Mouse (Mus musculus) liver, adult 2 months (tissue): ENCODE results near the gene Nucks1. TPM values are rescaled to one million over a fixed set of nuclear protein-coding genes. Genes with fewer than 3 reads are reported as not detected.
A peak's percentile ranks its signal among the peaks of the same experiment; 100 is the strongest.

Experiments used
- DNase-seq: peaks from one replicate; pipeline ENCODE4 v3.0.0-alpha.2; 2011; ENCODE audit warnings: low read depth, low spot score; ENCODE audit errors: extremely low read depth
- H3K27ac ChIP-seq: fragments of 200-500 bp; replicated peaks from 2 replicates; pipeline ENCODE4 v1.5.1; 2012; ENCODE audit warnings: low read depth, mild to moderate bottlenecking, control low read depth, inconsistent platforms, low read length; ENCODE audit not compliant: insufficient read depth
- H3K27me3 ChIP-seq: fragments of 200-500 bp; 2 replicates; pipeline ENCODE4 v1.6.1; 2012; ENCODE audit warnings: mild to moderate bottlenecking, moderate library complexity, low read length, inconsistent platforms; ENCODE audit not compliant: control insufficient read depth, insufficient read depth
- H3K36me3 ChIP-seq: fragments of 200-500 bp; 2 replicates; pipeline ENCODE4 v1.6.1; 2012; ENCODE audit warnings: low read length, inconsistent platforms; ENCODE audit not compliant: control insufficient read depth, insufficient read depth
- H3K4me1 ChIP-seq: fragments of 200-500 bp; 2 replicates; pipeline ENCODE4 v1.6.1; 2011; ENCODE audit warnings: low read length; ENCODE audit not compliant: control insufficient read depth, insufficient read depth
- H3K4me3 ChIP-seq: fragments of 200-500 bp; 2 replicates; pipeline ENCODE4 v1.5.1; 2011; ENCODE audit warnings: low read depth, mild to moderate bottlenecking, control low read depth, low read length, moderate library complexity; ENCODE audit not compliant: insufficient read depth
- H3K79me2 ChIP-seq: fragments of 200-500 bp; 2 replicates; pipeline ENCODE4 v1.6.1; 2012; ENCODE audit warnings: inconsistent platforms, mild to moderate bottlenecking, low read length, moderate library complexity; ENCODE audit not compliant: control insufficient read depth, insufficient read depth
- H3K9ac ChIP-seq: fragments of 200-500 bp; 2 replicates; pipeline ENCODE4 v1.6.1; 2012; ENCODE audit warnings: low read depth, mild to moderate bottlenecking, control low read depth, inconsistent platforms, low read length
- CTCF ChIP-seq: fragments of 200-500 bp; IDR thresholded peaks from 2 replicates; pipeline ENCODE4 v1.5.1; 2011; ENCODE audit warnings: low read depth, low read length, control low read depth
- POLR2A ChIP-seq: fragments of 200-500 bp; IDR thresholded peaks from 2 replicates; pipeline ENCODE4 v1.6.1; 2011; ENCODE audit warnings: low read length, control low read depth; ENCODE audit not compliant: insufficient read depth; ENCODE audit errors: extremely low read depth
- WGBS: fragments of 180-500 bp; shearing (Covaris S2); methylation state at CpG from one replicate; pipeline ENCODE4 v1.1.7; 2018; 5-methylcytosine and 5-hydroxymethylcytosine counted together
- polyA plus RNA-seq: library from polyadenylated mRNA; depleted of rRNA; stranded (reverse); fragments of >200 nt; gene quantifications from 2 replicates; pipeline ENCODE4 v1.2.3, GENCODE M21; 2012
- total RNA-seq: library from RNA; depleted of rRNA; stranded (reverse); fragments of >200 nt; gene quantifications from 2 replicates; pipeline ENCODE4 v1.2.3, GENCODE M21; 2014

The Nucks1 gene
- total and polyA plus RNA-seq, 2 experiments = 5.1 to 52.5 TPM

DNA sequence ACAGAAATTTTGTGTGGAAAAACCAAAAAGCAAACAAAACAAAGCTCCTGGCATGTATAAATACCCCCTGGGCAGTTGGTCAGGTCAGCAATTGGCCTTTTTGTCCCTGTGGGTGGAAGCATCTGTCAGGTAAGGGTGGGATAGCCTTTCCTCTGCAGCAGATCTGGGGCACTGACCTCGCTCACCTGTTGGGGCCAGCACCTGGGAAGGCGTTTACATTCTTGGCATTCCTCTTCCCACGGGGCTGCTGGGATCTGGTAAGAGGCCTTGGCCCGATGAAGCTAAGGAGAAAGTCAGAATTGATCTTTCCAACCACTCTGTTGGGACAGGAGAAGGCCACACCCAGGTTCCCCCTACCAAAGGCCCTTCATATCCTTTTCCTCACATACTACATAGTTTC lies 59.5 kb downstream of the Nucks1 start:
- no peaks in the 10 kb centered on the region for H3K27me3 ChIP-seq
- peak; percentile 80 for DNase-seq
- H3K4me3 ChIP-seq = no peak overlapping the region
- TF ChIP-seq POLR2A (no peak), CTCF (no peak)
- H3K36me3 ChIP-seq = no peaks in the 10 kb centered on the region
- peak overlapping the region; percentile 99 for H3K27ac ChIP-seq
- peaks cover 46% of the 10 kb centered on the region for H3K4me1 ChIP-seq
- peak overlapping the region; percentile 41; the same call in 1 of the 2 replicates for H3K9ac ChIP-seq
- peaks cover 40% of the 10 kb centered on the region; the same call in 1 of the 2 replicates for H3K79me2 ChIP-seq
- WGBS = 21% methylated on average over 4 of the region's 4 CpGs

DNA sequence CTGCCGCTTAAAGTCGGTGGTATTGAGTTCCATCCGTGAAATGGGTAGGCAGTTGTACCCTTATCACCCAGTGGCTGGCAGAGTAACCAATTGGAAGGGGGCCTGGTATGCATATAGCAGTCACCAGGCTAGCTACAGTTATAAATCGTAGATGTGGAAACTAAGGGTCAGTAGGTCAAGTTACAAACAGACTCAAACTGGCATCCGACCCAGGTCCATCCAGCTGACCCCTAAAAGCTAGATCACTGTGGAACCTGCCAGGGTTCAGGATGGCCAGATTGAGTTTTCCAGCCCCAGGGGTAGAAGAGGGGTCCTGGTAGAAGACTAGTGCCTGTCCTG lies 60.0 kb downstream of the Nucks1 start:
- H3K4me3 ChIP-seq = peak overlapping the region; percentile 73

DNA sequence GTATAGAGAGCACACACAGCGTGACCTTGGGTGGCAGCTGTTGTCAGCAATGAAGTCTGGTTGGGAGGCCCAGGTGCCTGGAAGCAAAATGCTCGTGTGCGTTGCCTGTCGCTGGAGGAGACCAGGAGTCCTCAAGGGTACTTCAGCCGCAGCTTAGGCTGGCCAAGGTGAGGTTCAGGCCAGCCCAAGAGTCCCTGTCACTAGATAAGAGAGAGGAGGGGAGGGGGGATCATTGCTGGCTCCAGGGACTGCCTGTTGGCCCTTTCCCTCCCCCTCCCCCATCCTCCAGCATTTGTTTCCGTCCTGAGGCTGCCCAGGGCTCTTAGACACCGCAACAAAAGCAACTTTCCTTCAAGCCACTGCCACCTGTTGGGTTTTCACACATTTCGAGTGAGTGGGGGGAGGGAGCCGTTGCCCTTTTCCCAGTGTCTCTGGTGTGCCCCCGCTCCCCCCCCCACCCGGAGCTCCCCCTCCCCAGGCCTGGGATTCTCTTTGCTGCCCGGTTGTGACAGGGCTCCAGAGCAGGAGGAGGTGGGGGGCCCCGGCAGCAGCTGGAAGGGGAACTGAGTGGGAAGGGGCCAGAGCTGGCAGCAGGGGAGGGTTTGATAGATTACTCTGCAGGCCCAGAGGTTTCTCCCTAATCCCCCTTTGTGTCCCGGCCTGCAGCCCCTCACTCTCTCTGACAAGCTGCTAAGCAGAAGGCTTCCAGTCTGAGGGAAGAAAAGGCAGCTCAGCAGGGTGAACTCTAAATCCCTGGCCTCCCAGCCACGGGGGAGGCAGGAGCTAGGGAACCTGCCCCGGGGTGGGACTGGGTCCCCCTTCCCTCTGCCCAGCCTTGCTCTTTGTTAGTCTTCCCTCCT lies 60.6 kb downstream of the Nucks1 start:
- H3K9ac ChIP-seq = peak overlapping the region; percentile 88
- WGBS = 11% methylated on average over 16 of the region's 16 CpGs
- H3K4me1 ChIP-seq = peaks cover 47% of the 10 kb centered on the region
- no peaks in the 10 kb centered on the region for H3K36me3 ChIP-seq
- peak overlapping the region; percentile 99 for H3K27ac ChIP-seq
- peak; percentile 43 for DNase-seq
- H3K27me3 ChIP-seq = no peaks in the 10 kb centered on the region
- no peak for TF ChIP-seq CTCF
- no peak for TF ChIP-seq POLR2A
- peak overlapping the region; percentile 73 for H3K4me3 ChIP-seq
- peaks cover 43% of the 10 kb centered on the region; the same call in 1 of the 2 replicates for H3K79me2 ChIP-seq

More for the DNA sequence above, 60.0 kb downstream of the Nucks1 start:
- H3K79me2 ChIP-seq = peaks cover 44% of the 10 kb centered on the region; the same call in 1 of the 2 replicates
- peak overlapping the region; percentile 99 for H3K27ac ChIP-seq
- H3K9ac ChIP-seq = peak overlapping the region; percentile 88
- DNase-seq = peak; percentile 95
- WGBS = 27% methylated on average over 5 of the region's 5 CpGs
- H3K36me3 ChIP-seq = no peaks in the 10 kb centered on the region
- no peaks in the 10 kb centered on the region for H3K27me3 ChIP-seq
- peaks cover 47% of the 10 kb centered on the region for H3K4me1 ChIP-seq
- TF ChIP-seq CTCF = no peak
- TF ChIP-seq POLR2A = peak; percentile 40; the same call in 1 of the 2 replicates

DNA sequence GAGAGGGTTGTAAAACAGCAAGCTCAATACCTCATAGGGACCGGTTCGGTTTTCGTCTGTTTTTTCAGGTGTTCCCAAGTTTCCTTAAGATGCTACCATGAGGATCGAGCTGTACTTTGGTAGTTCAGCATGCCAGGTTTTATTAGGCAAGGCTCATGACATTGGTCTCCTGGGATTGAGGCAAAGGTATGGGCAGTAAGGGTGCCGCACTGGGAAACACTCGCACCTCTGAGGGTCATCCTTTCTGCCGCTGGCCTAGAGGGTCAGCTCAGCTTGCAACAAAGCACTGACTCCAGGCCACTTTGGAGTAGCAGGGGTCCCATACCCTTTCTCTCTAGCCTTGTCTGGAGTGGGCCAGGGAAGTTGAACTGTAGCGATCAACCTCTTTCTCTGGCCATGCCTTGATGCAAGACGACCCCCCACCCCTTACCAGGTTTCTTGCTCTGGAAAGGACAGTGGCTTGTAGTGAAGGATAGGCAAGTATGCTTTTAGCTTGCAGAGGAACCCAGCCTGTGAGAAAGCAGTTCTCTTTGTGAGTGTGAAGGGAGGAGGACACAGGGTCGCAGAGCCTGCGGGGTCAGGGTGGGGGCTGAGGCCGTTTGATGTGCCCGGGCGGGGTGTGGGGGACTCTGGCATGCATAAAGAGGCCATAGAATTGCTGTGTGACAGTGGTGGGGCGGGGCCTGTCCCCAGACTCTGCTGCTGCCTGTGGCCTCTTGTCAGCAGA lies 61.6 kb downstream of the Nucks1 start:
- TF ChIP-seq CTCF = no peak
- TF ChIP-seq POLR2A = no peak
- H3K79me2 ChIP-seq = peaks cover 44% of the 10 kb centered on the region; the same call in 1 of the 2 replicates
- peaks cover 49% of the 10 kb centered on the region for H3K4me1 ChIP-seq
- WGBS = 21% methylated on average over 15 of the region's 15 CpGs
- H3K9ac ChIP-seq = peak overlapping the region; percentile 88
- H3K27me3 ChIP-seq = no peaks in the 10 kb centered on the region
- no peaks in the 10 kb centered on the region; the same call in 1 of the 2 replicates for H3K36me3 ChIP-seq
- peak overlapping the region; percentile 99 for H3K27ac ChIP-seq
- DNase-seq = peak; percentile 57
- H3K4me3 ChIP-seq = peak overlapping the region; percentile 73

DNA sequence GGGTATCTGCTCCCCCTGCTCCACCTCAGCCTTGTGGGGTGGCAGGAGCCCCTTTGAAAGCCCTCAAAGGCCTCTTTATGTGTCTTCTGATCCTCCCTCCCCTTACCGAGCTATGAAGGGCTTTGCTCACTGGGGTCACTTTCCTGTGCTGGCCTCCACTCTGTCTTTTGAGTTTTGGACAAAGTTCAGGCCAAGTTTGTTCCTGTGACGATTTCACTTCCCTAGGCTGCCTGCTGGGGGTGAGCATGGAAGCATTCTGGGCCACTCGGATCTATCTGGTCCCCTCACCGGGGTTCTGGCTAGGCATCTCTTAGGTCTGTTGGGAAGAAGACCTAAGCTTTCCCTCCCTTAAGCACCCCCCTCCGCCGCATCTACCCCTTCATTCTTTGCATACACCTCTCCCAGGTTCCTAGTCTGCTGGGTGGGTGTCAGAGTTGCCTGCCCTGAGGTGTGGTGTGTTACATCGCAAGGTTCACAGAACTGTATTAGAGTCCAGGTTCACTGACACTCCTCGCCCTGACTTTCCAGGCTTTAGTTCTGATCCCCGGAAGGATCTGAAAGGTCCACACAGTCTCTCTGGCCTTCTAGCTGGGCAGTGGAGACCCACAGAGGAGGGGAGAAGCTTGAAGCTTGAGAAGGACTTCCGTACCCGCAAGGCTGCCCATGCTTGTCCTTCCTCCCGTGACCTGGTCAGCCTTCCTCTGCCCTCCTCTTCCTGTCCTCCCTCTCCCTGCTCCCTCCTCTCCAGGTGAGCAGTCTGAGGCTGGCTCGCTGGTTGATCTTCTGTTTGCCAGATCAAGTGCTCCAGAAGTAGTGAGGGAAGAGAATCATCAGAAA lies 62.4 kb downstream of the Nucks1 start:
- peaks cover 47% of the 10 kb centered on the region; the same call in 1 of the 2 replicates for H3K79me2 ChIP-seq
- peaks cover 42% of the 10 kb centered on the region for H3K4me1 ChIP-seq
- peak overlapping the region; percentile 99 for H3K27ac ChIP-seq
- peak overlapping the region; percentile 73 for H3K4me3 ChIP-seq
- peak; percentile 83 for DNase-seq
- H3K27me3 ChIP-seq = no peaks in the 10 kb centered on the region
- H3K9ac ChIP-seq = peak overlapping the region; percentile 88
- no peaks in the 10 kb centered on the region; the same call in 1 of the 2 replicates for H3K36me3 ChIP-seq
- WGBS = 14% methylated on average over 13 of the region's 13 CpGs
- TF ChIP-seq POLR2A (0 out of 2 replicates have a peak, but pooled peaks have one; percentile 16), CTCF (peak; percentile 14; the same call in 1 of the 2 replicates)
